Mouse (Mus musculus) neural tube, embryonic 11.5 days (tissue): ENCODE data around the gene Ndufaf2. TPM values are rescaled to one million over a fixed set of nuclear protein-coding genes. Genes with fewer than 3 reads are reported as not detected.

Experiments used
- ATAC-seq: fragments of 200-750 bp; cut with Nextera tagmentation; 2 replicates; pipeline ENCODE4 v1.8.0; 2017; ENCODE audit warnings: moderate number of reproducible peaks, mild to moderate bottlenecking, moderate TSS enrichment, moderate library complexity; ENCODE audit not compliant: insufficient read depth, low FRiP score, low TSS enrichment
- DNase-seq: peaks from one replicate; pipeline ENCODE4 v3.0.0-alpha.2; 2015; ENCODE audit warnings: low spot score
- H3K27ac ChIP-seq: fragments of 300-500 bp; sonication (generic); 2 replicates; pipeline ENCODE4 v1.5.1; 2014; ENCODE audit warnings: low read depth, mild to moderate bottlenecking, low read length
- H3K27me3 ChIP-seq: fragments of 300-500 bp; sonication (generic); 2 replicates; pipeline ENCODE4 v1.6.1; 2014; ENCODE audit warnings: mild to moderate bottlenecking, low read length, mixed read lengths; ENCODE audit not compliant: control insufficient read depth, insufficient read depth
- H3K36me3 ChIP-seq: fragments of 300-500 bp; sonication (generic); 2 replicates; pipeline ENCODE4 v1.6.1; 2014; ENCODE audit warnings: mild to moderate bottlenecking, low read length, moderate library complexity, mixed read lengths; ENCODE audit not compliant: control insufficient read depth, insufficient read depth
- H3K4me1 ChIP-seq: fragments of 300-500 bp; sonication (generic); 2 replicates; pipeline ENCODE4 v1.6.1; 2014; ENCODE audit warnings: low read length, mixed read lengths; ENCODE audit not compliant: control insufficient read depth, insufficient read depth
- H3K4me2 ChIP-seq: fragments of 300-500 bp; sonication (generic); 2 replicates; pipeline ENCODE4 v1.6.1; 2014; ENCODE audit warnings: low read depth, mild to moderate bottlenecking, moderate library complexity
- H3K4me3 ChIP-seq: fragments of 300-500 bp; sonication (generic); 2 replicates; pipeline ENCODE4 v1.5.1; 2014; ENCODE audit warnings: low read depth, low read length
- H3K9ac ChIP-seq: fragments of 300-500 bp; sonication (generic); 2 replicates; pipeline ENCODE4 v1.6.1; 2014; ENCODE audit warnings: mild to moderate bottlenecking, low read length
- H3K9me3 ChIP-seq: fragments of 300-500 bp; sonication (generic); 2 replicates; pipeline ENCODE4 v1.6.1; 2016; ENCODE audit warnings: low read length; ENCODE audit not compliant: control insufficient read depth
- WGBS: fragments of 180-500 bp; shearing (Covaris S2); extraction: QIAGEN DNeasy Blood & Tissue Kit; methylation state at CpG from one replicate; pipeline ENCODE4 v1.1.7; 2014; 5-methylcytosine and 5-hydroxymethylcytosine counted together
- polyA plus RNA-seq: library from polyadenylated mRNA; unstranded; fragments of >200 nt; fragmentation: Nextera tagmentation; extraction: Ambion mirVana; gene quantifications from 2 replicates; pipeline ENCODE4 v1.2.1, GENCODE M21; 2014

The Ndufaf2 gene
- polyA plus RNA-seq, 1 experiment from 2014 or later = 84.4 TPM

DNA sequence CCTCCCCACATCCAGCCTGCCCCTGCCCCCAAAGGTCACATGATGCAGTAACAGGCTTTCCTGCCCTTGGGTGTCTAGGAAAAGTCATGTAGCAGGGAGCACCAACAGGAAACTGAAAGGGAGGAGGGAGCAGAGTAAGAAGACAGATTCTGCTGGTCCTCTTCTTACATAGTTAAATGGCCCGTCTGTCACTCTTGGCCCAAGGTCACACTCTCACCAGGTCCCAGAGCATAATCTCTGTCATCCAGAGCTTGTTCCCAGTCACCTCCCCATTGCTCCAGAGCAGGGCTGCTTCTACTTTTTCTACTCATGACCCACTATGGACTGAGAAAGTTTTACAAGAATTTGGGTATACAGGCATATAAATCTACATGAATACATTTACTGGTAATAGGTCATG is 40.2 kb downstream of the Ndufaf2 start:
- ATAC-seq = no peak
- Histone ChIP-seq H3K36me3 (no peaks in the 10 kb centered on the region), H3K4me2 (no peak overlapping the region), H3K9ac (no peak overlapping the region), H3K4me3 (no peak overlapping the region), H3K9me3 (no peaks in the 10 kb centered on the region), H3K4me1 (peaks cover 3% of the 10 kb centered on the region; the same call in 1 of the 2 replicates), H3K27ac (no peak overlapping the region), H3K27me3 (no peaks in the 10 kb centered on the region)
- DNase-seq = no peak
- WGBS = 56% methylated on average over 1 of the region's 1 CpGs

DNA sequence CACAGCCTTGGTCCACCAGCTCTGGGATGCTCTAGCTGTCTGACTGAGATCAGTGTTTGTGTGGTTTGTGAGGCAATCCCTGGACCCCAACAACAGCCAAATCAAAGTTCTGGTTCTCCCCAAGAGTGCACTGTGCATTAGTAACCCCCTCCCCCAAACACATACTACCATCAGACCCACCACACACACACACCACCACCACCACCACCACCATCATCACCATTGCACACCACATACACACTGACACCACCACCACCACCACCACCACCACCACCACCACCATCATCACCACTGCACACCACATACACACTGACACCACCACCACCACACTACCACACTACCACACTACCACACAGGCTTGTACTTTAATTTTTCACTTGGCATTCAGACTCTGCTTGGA is 40.8 kb downstream of the Ndufaf2 start:
- ATAC-seq (no peak), DNase-seq (no peak)
- no peaks in the 10 kb centered on the region for H3K9me3 ChIP-seq
- H3K4me3 ChIP-seq = no peak overlapping the region
- H3K27ac ChIP-seq = no peak overlapping the region
- H3K4me1 ChIP-seq = no peaks in the 10 kb centered on the region
- no peaks in the 10 kb centered on the region for H3K36me3 ChIP-seq
- no peaks in the 10 kb centered on the region for H3K27me3 ChIP-seq
- no peak overlapping the region for H3K9ac ChIP-seq
- H3K4me2 ChIP-seq = no peak overlapping the region

DNA sequence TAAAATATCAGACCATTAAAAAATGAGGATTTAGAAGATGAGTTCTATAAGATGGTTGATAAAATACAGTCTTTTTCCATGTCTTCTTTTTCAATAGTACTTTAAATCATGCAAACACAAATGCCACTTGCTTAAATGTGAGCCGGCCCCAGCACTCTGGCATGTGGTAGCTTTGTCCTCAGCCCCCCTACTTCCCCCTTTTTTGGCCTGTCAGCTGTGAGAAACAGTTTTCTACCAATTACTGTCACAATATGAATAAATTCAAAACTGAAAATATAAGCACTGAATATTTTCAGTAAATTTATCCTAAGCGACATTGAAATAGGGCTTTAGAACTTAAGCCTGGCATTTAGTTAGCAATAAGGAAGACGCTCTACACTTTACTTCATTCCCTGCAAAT is 44.2 kb downstream of the Ndufaf2 start:
- Histone ChIP-seq H3K36me3 (no peaks in the 10 kb centered on the region), H3K4me3 (no peak overlapping the region), H3K9me3 (no peaks in the 10 kb centered on the region), H3K27ac (no peak overlapping the region), H3K9ac (no peak overlapping the region), H3K4me2 (no peak overlapping the region), H3K27me3 (no peaks in the 10 kb centered on the region), H3K4me1 (no peaks in the 10 kb centered on the region)
- ATAC-seq = no peak
- 79% methylated on average over 3 of the region's 3 CpGs for WGBS
- DNase-seq = no peak

DNA sequence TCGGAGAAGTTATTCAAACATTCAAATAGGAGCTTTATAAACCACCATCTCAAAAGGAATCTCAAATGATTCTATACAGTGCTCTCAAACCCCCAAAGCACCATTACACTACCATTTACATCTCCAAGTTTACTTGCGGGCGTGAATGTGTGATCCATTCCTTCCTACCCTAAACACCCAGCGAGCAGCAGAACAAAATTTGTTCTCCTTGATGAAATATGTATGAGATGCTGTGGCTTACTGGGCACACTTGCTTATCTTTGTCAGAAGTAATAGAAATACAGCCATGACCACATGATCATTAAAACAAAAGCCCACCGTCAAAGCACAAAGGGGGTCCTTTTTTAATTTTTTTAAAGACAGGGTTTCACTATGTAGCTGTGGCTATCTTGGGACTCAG is 44.9 kb downstream of the Ndufaf2 start:
- 88% methylated on average over 5 of the region's 5 CpGs for WGBS

DNA sequence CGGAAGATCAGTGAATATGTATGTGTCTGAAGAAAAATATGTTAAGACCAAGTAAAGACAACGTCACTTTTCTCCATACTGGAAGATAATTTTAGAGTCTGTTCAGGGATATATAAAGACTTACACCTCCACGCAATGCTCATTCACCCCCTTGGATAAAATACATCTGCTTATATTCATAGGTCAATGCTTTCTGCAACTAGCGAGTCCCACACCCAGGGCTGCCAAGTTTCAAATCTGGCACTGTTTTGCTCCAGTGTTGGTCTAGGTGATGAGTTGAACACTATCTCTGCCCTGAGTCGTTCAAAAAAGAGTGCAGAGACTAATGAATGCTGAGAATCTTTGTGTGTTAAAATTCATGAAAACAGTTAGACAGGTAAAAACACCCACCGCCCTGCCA is 47.5 kb downstream of the Ndufaf2 start:
- H3K36me3 ChIP-seq = no peaks in the 10 kb centered on the region
- H3K9ac ChIP-seq = no peak overlapping the region
- H3K4me2 ChIP-seq = no peak overlapping the region
- ATAC-seq = no peak
- no peaks in the 10 kb centered on the region for H3K27me3 ChIP-seq
- no peaks in the 10 kb centered on the region for H3K4me1 ChIP-seq
- H3K4me3 ChIP-seq = no peak overlapping the region
- H3K27ac ChIP-seq = no peak overlapping the region
- H3K9me3 ChIP-seq = no peaks in the 10 kb centered on the region
- DNase-seq = no peak
- 90% methylated on average over 6 of the region's 6 CpGs for WGBS

More for the DNA sequence above, 44.9 kb downstream of the Ndufaf2 start:
- no peak for ATAC-seq
- Histone ChIP-seq H3K27ac (no peak overlapping the region), H3K4me2 (no peak overlapping the region), H3K9me3 (no peaks in the 10 kb centered on the region), H3K9ac (no peak overlapping the region), H3K4me1 (no peaks in the 10 kb centered on the region), H3K4me3 (no peak overlapping the region), H3K36me3 (no peaks in the 10 kb centered on the region), H3K27me3 (no peaks in the 10 kb centered on the region)
- DNase-seq = no peak

DNA sequence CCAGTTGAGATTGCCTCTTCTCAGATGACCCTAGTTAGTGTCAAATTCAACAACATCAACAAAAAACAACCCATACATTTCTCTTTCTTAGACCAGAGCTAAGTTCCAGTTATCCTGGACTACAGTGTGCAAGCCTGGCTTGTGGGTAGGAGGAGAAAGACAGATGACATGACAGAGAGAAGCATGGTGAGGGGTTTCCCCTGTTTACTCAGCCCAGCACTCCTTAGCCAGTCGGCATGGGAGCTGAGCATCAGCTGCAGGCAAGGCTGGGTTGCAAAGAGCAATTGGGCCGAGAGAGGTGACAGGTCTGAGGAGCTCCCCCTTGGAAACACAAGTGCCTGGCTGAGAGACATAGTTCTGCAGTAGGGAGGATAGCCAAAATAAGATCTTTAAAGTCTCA is 57.7 kb downstream of the Ndufaf2 start:
- 48% methylated on average over 2 of the region's 2 CpGs for WGBS
- no peaks in the 10 kb centered on the region for H3K36me3 ChIP-seq
- no peak overlapping the region for H3K9ac ChIP-seq
- no peaks in the 10 kb centered on the region for H3K9me3 ChIP-seq
- no peak overlapping the region for H3K4me3 ChIP-seq
- DNase-seq (no peak), ATAC-seq (no peak)
- no peaks in the 10 kb centered on the region for H3K4me1 ChIP-seq
- no peak overlapping the region for H3K4me2 ChIP-seq
- no peak overlapping the region for H3K27ac ChIP-seq
- no peaks in the 10 kb centered on the region for H3K27me3 ChIP-seq

DNA sequence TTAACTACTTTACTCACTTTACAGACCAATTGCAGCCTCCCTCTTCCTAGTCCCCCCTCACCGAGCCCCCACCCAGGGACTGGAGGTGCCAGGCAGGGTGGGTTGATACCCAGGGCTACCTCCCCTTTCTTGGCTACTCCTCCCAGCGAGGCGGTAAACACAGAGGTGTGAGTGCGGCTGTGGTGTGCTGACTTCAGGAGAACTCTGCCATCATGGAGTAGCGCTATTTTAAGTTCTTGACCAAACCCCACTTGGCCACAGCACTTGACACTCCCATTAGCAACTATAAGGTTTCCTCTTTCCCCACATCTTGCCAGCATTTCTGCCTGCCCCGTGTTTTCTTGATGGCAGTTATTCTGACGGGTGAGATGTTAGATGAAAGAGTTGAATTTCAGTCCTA is 62.0 kb downstream of the Ndufaf2 start:
- WGBS = 71% methylated on average over 7 of the region's 7 CpGs
- no peaks in the 10 kb centered on the region for H3K36me3 ChIP-seq
- no peaks in the 10 kb centered on the region for H3K27me3 ChIP-seq
- no peak overlapping the region for H3K4me2 ChIP-seq
- H3K4me3 ChIP-seq = no peak overlapping the region
- ATAC-seq = no peak
- H3K9ac ChIP-seq = no peak overlapping the region
- H3K27ac ChIP-seq = no peak overlapping the region
- no peaks in the 10 kb centered on the region for H3K4me1 ChIP-seq
- DNase-seq = no peak
- no peaks in the 10 kb centered on the region for H3K9me3 ChIP-seq

DNA sequence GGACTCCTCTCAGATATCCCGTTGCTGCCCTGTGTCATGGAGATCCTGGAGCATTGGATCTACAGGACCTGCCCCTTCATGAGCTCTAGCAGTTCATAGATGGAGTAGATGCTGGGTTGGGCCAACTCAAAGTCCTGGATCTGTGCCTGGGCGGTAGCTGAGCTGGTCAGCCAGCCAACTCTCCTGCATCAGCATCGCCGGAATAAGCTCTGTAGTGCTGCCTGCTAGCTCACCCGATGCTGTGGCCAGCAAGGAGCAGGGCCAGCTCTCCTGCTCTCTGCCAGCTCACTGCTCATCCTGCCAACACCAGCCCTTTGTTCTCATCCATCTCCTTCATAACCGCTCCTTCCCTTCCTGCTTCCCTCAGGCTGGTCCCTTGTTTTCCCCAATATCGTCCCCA is 62.8 kb downstream of the Ndufaf2 start:
- Histone ChIP-seq H3K4me3 (no peak overlapping the region), H3K4me2 (no peak overlapping the region), H3K36me3 (no peaks in the 10 kb centered on the region), H3K27me3 (no peaks in the 10 kb centered on the region), H3K9me3 (no peaks in the 10 kb centered on the region), H3K4me1 (no peaks in the 10 kb centered on the region), H3K27ac (no peak overlapping the region), H3K9ac (no peak overlapping the region)
- ATAC-seq (no peak), DNase-seq (no peak)
- 93% methylated on average over 7 of the region's 7 CpGs for WGBS

DNA sequence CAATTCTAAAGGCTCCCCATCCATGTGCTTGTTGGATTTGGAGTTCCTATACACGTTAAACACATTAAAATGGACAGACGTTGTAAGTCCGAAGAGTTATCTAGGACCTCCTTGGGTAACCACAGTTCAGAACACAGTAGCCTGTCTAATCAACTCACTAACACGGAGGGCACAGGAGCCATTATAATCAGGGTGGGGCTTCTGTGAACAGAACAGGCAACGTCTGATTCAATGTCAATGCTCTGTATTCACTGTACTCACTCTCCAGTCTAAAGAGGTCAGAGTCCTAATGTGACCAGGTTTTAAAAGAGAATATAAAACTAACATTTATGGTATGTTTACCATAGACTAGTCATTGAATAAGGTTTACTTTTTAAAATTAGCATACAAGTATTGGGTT is 63.7 kb downstream of the Ndufaf2 start:
- no peaks in the 10 kb centered on the region for H3K9me3 ChIP-seq
- no peak overlapping the region for H3K27ac ChIP-seq
- no peak overlapping the region for H3K4me3 ChIP-seq
- H3K36me3 ChIP-seq = no peaks in the 10 kb centered on the region
- DNase-seq = no peak
- 93% methylated on average over 5 of the region's 5 CpGs for WGBS
- H3K4me2 ChIP-seq = no peak overlapping the region
- ATAC-seq = no peak
- H3K4me1 ChIP-seq = no peaks in the 10 kb centered on the region
- H3K27me3 ChIP-seq = no peaks in the 10 kb centered on the region
- H3K9ac ChIP-seq = no peak overlapping the region
